Mouse (Mus musculus): ENCODE data around the gene Rab7. TPM values are rescaled to one million over a fixed set of nuclear protein-coding genes. Genes with fewer than 3 reads are reported as not detected.
"Not testable (repeated sequence)": the region's sequence is repeated elsewhere in the genome, so short reads cannot be mapped to it uniquely, and the experiment has no call there.

Rab7 gene
- polyA plus RNA-seq, 1 experiment from 2014 or later = 221 TPM

DNA sequence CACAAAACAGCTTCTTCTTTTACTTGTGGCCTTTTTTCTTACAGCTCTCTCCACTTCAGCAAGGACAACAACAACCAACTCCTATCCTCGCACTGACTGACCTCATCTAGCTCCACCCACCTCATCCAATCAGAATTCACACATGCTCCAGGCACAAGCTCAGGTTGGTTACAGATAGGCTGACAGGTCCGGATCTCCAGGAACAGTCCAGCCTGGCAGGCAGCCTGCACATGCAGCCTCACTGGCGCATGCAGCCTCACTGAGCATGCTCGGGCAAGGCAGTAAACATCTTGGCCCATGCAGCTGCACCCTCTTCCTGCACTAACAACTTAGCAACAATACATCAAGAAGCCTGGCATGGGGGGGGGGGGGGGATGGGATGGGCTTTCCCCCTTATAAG is 82.6 kb downstream of the Rab7 start:
- not testable (repeated sequence) for H3K9me3 ChIP-seq (ENCODE audit: control insufficient read depth, low read length); H3K27me3 ChIP-seq (replicated peaks; ENCODE audit: control insufficient read depth, insufficient read depth, low read length); DNase-seq (ENCODE audit: low spot score); H3K4me1 ChIP-seq (replicated peaks; ENCODE audit: control insufficient read depth, insufficient read depth, low read length); H3K36me3 ChIP-seq (ENCODE audit: control insufficient read depth, insufficient read depth, low read length); H3K4me3 ChIP-seq (ENCODE audit: low read depth, low read length); H3K9ac ChIP-seq (ENCODE audit: low read depth, low read length); H3K27ac ChIP-seq (ENCODE audit: low read depth, low read length); H3K4me2 ChIP-seq; ATAC-seq (replicated peaks; ENCODE audit: low FRiP score)
- WGBS = 67% methylated on average over 4 of the region's 4 CpGs

Small RNA genes within 50 kb of the gene (microRNA-seq; reads per million reads assigned to microRNA genes)
- not detected for gene Gm47286 (ENCODE audit: borderline number of aligned reads)

Other genes starting within 250 kb of the Rab7 start
- gene Rab43, start 233.1 kb downstream of the Rab7 start, polyA plus RNA-seq (2014; fragmentation: Nextera tagmentation; extraction: Ambion mirVana) = 20.4 and 21.4 TPM in 2 replicates
- gene Gm45140, start 209.5 kb downstream of the Rab7 start, polyA plus RNA-seq (2014; fragmentation: Nextera tagmentation; extraction: Ambion mirVana) = 5.6 and 7.8 TPM in 2 replicates
- gene Isy1, start 206.5 kb downstream of the Rab7 start, polyA plus RNA-seq (2014; fragmentation: Nextera tagmentation; extraction: Ambion mirVana) = 84.8 and 89.0 TPM in 2 replicates
- 1,371 and 1,468 TPM in 2 replicates for gene Cnbp, start 194.2 kb downstream of the Rab7 start, polyA plus RNA-seq (2014; fragmentation: Nextera tagmentation; extraction: Ambion mirVana)
- 116 and 130 TPM in 2 replicates for gene Copg1, start 157.5 kb downstream of the Rab7 start, polyA plus RNA-seq (2014; fragmentation: Nextera tagmentation; extraction: Ambion mirVana)
- gene Hmces, start 131.3 kb downstream of the Rab7 start, polyA plus RNA-seq (2014; fragmentation: Nextera tagmentation; extraction: Ambion mirVana) = 41.7 and 42.7 TPM in 2 replicates
- gene H1fx, start 63.6 kb downstream of the Rab7 start, polyA plus RNA-seq (2014; fragmentation: Nextera tagmentation; extraction: Ambion mirVana) = 16.8 and 21.2 TPM in 2 replicates
- 384 and 414 TPM in 2 replicates for gene Rpn1, start 39.2 kb upstream of the Rab7 start, polyA plus RNA-seq (2014; fragmentation: Nextera tagmentation; extraction: Ambion mirVana)
- gene Gata2, start 148.6 kb upstream of the Rab7 start, polyA plus RNA-seq (2014; fragmentation: Nextera tagmentation; extraction: Ambion mirVana) = 13.3 and 15.9 TPM in 2 replicates
- gene Dnajb8, start 177.0 kb upstream of the Rab7 start, polyA plus RNA-seq (2014; fragmentation: Nextera tagmentation; extraction: Ambion mirVana) = not detected in 2 replicates